Mouse (Mus musculus) frontal cortex, adult 2 months (tissue): ENCODE results near the gene Zfp988. TPM values are rescaled to one million over a fixed set of nuclear protein-coding genes. Genes with fewer than 3 reads are reported as not detected.
"Not testable (repeated sequence)": the region's sequence is repeated elsewhere in the genome, so short reads cannot be mapped to it uniquely, and the experiment has no call there.

Source experiments
- DNase-seq, 2 experiments: peaks; one replicate each; pipeline ENCODE4 v3.0.0; 2022; ENCODE audit warnings: low spot score in 1 of 2; ENCODE audit errors: extremely low spot score in 1 of 2
- polyA plus RNA-seq: library from polyadenylated mRNA; depleted of rRNA; stranded (reverse); fragments of >200 nt; gene quantifications from 2 replicates; pipeline ENCODE4 v1.2.3, GENCODE M21; 2012; rRNA removed

Gene Zfp988
- 0.23 and 0.38 TPM in 2 replicates for polyA plus RNA-seq

DNA sequence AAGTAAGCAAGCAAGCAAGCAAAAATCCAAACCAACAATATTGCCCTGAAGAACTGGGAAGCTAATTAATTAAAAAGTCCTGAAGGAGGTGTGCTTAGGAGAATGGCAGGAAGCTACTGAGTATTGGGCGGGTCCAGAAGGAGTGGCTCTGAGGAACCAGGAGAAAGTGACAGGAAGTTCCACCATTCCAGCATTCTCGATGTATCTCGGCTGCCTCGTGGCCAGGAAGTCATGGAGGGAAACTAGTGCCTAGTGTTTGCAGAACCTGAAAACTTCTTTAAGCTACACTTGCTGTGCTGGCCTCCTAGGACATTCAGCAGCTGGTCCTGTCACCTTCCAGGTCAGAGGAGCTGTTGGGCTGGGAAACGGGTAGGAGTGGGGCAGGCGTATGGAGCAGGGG lies at the start of gene Zfp988:
Zfp988 (plus strand) TSS at position 239 of the 400 bp plus-strand sequence.
- DNase-seq: not testable (repeated sequence)

DNA sequence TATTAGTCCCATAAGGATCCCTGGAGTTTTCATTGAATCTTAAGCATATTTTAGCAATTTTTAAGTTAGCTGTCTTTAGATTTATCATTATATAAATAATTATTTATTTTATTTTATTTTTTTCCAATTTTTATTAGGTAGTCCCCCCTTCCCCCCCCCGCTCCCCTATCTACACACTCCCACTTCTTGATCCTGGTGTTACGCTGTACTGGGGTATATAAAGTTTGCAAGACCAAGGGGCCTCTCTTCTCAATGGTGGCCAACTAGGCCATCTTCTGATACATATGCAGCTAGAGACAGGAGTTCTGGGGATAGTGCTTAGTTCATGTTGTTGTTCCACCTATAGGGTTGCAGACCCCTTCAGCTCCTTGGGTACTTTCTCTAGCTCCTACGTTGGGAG lies 42.8 kb upstream of the Zfp988 start:
- not testable (repeated sequence) for DNase-seq

DNA sequence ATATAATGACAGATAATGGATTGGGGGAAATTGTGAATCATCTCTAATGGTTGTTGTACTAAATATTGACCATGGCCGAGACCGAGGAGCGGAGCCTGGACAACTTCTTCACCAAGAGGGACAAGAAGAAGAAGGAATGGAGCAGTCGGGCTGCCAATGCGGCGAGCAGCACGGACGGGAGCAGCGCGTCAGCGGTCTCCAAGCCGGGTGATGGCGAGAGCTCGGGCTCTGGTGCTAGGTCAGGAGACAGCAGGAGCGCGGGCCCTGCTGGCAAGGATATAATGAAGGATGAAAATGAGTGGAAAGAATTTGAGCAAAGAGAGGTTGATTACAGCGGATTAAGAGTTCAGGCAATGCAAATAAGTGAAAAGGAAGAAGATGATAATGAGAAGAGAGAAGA lies 38.2 kb upstream of the Zfp988 start:
- not testable (repeated sequence) for DNase-seq

- not testable (repeated sequence) for DNase-seq
These were observed 36.7 kb upstream of the Zfp988 start for GRCm38 (mm10) chr4:147268735-147269134.

DNA sequence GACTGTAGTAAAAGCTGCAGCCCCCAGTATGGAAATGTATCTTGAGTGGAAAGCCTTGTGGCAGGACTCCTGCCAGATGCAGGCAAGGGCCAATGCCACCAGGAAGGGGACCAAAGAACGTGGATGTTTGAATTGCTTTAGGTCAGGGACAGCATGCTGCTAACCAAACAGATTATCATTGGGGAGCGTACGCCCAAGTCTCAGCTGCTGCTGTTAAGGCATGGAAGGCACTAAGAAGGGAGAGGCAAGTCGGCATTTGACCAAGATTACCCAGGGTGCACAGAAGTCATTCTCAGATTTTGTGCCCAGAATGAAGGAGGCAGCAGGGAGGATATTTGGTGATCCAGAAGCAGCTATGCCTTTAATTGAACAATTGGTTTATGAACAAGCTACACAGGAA lies 35.4 kb upstream of the Zfp988 start:
- not testable (repeated sequence) for DNase-seq

DNA sequence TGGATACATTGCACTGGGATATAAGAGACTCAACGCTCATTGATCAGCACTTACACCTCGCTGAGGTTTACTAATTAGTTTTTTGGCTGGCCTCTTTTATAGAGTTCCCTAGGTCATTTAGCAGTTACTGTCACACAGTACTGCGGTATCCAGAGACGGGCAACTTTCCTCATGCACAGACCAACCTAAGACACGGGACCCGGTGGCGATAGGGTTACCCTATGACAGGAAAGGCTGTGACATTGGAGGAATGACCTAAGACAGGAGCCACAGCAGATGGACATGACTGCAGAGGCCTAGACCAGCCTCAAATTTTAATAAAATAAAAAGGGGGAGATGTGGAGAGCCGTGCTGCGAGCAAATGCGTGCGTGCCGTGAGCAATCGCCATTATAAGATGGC lies 33.9 kb upstream of the Zfp988 start:
- not testable (repeated sequence) for DNase-seq

DNA sequence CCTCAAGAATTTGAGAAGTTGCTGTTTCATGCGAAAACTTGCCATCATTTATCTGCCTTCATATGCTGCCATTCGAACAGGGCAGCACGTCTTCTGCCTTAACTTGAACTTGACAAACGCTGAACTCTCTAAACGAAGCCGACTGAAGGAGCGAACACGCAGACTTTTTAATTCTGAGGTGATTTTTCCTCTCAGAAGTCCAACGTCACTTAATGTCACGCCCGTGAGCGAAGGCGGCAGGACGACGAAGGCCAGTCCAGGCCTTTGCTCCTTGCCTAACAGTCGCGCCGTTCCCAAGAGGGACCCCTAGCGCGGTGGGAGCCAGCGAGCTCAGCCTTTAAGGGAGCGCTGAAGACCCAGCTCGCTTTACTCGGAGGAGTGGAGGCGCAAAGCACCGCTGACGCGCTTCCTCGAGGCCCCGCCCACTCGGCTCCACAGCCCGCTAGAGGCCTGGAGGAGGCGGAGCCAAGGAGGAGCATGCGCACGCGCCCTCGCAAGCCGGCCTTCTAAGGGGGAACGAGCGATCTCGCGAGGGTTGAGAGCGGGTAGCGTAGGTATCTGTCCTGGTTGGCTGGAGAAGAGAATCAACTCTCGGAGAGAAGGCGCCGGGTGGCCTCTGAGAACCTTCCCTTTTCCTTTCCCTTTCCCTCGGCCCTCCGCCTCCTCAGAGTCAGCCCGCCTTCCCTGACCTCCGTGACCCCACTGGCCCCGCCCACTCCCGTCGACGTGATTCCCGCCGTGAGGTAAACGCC lies 30.3 kb upstream of the Zfp988 start:
- not testable (repeated sequence) for DNase-seq

DNA sequence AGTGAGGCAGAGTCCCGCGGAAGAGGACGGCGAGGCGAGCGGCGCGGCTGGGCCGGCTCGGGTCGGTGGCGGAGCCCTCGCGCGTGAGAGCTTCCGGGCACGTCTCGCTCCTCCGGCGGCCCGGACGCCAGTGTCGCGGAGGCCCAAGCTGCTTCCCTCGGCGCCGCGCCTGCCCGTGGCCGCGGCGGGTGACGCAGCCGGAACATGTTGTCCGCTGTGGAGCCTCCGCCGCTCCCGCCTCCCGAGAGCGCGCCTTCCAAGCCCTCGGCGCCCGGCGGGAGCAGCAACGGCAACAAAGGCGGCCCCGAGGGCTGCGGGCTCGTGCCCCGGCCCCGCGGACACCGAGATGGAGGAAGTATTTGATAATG lies 29.7 kb upstream of the Zfp988 start:
- DNase-seq: not testable (repeated sequence)

- not testable (repeated sequence) for DNase-seq
These were observed 25.1 kb upstream of the Zfp988 start for GRCm38 (mm10) chr4:147280406-147280805.

GRCm38 (mm10) chr4:147298585-147298984 lies 6.9 kb upstream of the Zfp988 start:
- DNase-seq: not testable (repeated sequence)

GRCm38 (mm10) chr4:147302375-147302774 lies 3.1 kb upstream of the Zfp988 start:
- not testable (repeated sequence) for DNase-seq

DNA sequence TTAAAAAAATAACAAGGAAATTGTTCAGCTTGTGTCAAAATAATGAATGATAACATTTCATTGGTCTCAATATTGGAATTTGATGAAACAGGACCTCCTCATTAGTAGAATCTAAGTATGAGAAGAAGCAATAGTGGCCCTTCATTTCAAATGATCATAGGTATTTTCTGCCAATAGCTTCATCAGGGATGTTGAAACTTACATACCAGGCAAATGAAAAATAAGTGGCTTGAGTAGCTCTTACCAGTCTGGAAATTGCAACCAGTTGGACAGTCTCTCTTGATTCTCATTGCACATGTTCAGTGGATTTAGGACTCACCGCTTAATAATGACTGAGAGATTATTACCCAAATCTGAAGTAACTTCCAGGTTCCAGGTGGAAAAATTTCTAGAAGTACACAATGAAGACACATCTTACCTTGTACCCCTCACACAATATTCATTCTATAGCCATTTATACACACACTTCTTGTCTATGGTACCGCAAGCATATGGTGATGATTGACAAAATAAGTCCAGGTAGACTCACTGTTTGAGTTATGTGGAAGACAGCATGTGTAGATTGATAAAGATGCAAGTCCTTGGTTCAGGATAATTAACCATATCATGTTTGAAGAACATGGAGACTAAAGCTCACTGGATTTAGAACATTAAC lies 29.7 kb downstream of the Zfp988 start:
- not testable (repeated sequence) for DNase-seq

GRCm38 (mm10) chr4:147335691-147336367 lies 30.4 kb downstream of the Zfp988 start:
- DNase-seq: not testable (repeated sequence)

DNA sequence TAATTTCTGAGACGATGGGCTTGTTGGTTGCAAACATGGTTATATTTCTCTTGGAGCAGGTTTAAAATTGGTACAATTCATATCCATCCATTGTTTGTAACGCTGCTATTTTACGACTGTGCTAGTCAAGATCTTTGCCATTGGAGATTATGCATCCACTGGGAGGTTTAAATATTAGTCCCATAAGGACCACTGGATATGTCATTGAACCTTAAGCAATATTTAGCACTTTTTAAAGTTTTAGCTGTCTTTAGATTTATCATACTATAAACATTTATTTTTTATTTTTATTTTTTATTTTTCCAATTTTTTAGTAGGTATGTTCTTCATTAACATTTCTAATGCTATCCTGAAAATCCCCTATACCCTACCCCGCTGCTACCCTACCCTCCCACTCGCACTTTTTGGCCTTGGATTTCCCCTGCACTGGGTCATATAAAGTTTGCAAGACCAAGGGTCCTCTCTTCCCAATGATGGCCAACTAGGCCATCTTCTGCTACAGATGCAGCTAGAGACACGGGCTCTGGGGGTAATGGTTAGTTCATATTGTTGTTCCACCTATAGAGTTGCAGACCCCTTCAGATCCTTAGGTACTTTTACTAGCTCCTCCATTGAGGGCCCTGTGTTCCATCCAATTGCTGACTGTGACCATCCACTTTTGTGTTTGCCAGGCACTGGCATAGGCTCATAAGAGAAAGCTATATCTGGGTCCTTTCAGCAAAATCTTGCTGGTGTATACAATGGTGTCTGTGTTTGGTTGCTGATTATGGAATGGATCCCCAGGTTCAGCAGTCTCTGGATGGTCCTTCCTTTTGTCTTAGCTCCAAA lies 31.1 kb downstream of the Zfp988 start:
- not testable (repeated sequence) for DNase-seq

DNA sequence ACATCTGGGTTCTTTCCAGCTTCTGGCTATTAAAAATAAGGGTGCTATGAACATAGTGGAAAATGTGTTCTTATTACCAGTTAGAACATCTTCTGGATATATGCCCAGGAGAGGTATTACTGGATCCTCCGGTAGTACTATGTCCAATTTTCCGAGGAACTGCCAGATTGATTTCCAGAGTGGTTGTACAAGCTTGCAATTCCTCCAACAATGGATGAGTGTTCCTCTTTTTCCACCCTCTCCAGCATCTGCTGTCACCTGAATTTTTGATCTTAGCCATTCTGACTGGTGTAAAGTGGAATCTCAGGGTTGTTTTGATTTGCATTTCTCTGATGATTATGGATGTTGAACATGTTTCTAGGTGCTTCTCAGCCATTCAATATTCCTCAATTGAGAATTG lies 32.0 kb downstream of the Zfp988 start:
- not testable (repeated sequence) for DNase-seq

GRCm38 (mm10) chr4:147338032-147338610 lies 32.6 kb downstream of the Zfp988 start:
- no peak for DNase-seq

- DNase-seq: not testable (repeated sequence)
These were observed 33.2 kb downstream of the Zfp988 start for GRCm38 (mm10) chr4:147338706-147339105.

DNA sequence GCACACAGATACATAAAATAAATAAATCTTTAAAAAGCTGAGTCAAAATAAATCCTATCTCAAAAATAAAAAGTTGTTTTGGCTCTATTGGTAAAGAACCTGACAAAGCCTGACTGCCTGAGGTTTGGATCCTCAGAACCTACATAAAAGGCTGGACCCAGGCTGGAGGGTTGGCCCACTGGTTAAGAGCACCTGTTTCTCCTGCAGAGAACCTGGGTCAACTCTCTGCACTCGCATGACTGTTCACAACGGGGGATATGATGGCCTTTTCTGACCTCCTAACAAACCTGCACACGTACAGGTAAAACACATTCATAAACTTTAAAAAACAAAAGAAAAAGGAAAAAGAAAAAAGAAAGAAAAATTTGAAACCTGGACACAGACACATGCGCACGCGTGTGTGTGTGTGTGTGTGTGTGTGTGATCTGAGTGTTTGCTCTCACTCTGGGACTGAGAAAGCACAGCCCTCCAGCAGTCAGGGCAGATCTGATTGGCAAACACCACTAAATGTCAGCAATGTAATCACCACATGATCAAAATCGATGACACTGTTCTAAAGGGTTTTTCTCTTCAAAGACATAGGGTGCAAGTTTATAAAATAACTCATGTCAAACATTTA lies 34.2 kb downstream of the Zfp988 start:
- not testable (repeated sequence) for DNase-seq

DNA sequence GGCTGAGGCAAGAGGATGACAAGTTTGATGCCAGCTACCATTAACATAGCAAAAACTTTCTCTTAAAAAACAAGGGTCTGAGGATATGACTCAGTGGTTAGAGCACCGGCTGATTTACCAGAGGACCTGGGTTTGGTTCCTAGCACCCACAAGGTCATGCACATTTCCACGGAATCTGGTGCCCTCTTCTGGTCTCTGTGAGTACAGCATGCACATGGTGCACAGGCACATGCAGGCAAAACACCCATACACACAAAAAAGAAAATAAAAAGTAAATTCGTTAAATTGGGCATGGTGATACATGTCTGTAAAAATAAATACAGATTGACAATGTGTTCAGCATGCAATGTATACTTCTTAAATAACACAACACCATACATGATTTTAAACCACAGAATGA lies 34.8 kb downstream of the Zfp988 start:
- DNase-seq: not testable (repeated sequence)

DNA sequence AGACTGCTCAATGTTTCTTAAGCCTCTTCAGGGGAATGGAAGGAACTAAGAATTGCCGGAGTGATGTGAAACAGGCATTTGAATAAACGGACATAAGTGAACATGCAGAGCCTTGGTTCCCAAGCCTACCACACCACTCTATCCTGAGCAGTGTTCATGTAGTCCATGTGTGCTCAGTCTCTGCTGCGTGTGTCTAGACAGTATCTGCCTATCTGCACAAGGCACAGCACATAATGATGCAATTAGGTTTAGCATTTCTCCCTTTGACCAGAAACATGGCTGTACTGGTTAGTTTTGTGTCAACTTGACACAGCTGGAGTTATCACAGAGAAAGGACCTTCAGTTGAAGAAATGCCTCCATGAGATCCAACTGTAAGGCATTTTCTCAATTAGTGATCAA lies 35.4 kb downstream of the Zfp988 start:
- not testable (repeated sequence) for DNase-seq
